Mouse (Mus musculus): ENCODE measurements at regions not wholly inside any gene's neighbourhood (a gene's known extent, or its start where the extent isn't known, plus 50 kb on each side); places are given as distances from the start of the nearest gene placed in this dataset.

GRCm38 (mm10) chr2:128352533-128352932 lies 226.7 kb downstream of the Bcl2l11 start:
- DNase-seq: no peak
- TF ChIP-seq POLR2A (IDR thresholded peaks at IDR 0.05; ENCODE audit: borderline replicate concordance, insufficient read depth, low read length): no peak
- no peak for TF ChIP-seq CTCF (IDR thresholded peaks at IDR 0.05; ENCODE audit: borderline replicate concordance, insufficient read depth, low read depth, low read length)
- H3K27ac ChIP-seq (ENCODE audit: insufficient read depth, low read length): no peak overlapping the region
- H3K4me3 ChIP-seq (replicated peaks; ENCODE audit: insufficient read depth, low read depth, low read length): no peak overlapping the region
- WGBS: 94% methylated on average over 1 of the region's 1 CpGs
- H3K4me1 ChIP-seq (ENCODE audit: control insufficient read depth, insufficient read depth, low read length): no peaks in the 10 kb centered on the region
- no peaks in the 10 kb centered on the region for H3K27me3 ChIP-seq (ENCODE audit: control insufficient read depth, insufficient read depth, low read length)

- Histone ChIP-seq H3K4me1 (ENCODE audit: control insufficient read depth, insufficient read depth, low read length) (no peaks in the 10 kb centered on the region), H3K27me3 (ENCODE audit: control insufficient read depth, insufficient read depth, low read length) (no peaks in the 10 kb centered on the region), H3K4me3 (replicated peaks; ENCODE audit: insufficient read depth, low read depth, low read length) (no peak overlapping the region), H3K27ac (ENCODE audit: insufficient read depth, low read length) (no peak overlapping the region)
- TF ChIP-seq POLR2A (IDR thresholded peaks at IDR 0.05; ENCODE audit: borderline replicate concordance, insufficient read depth, low read length) (no peak), CTCF (IDR thresholded peaks at IDR 0.05; ENCODE audit: borderline replicate concordance, insufficient read depth, low read depth, low read length) (no peak)
- WGBS: 69% methylated on average over 3 of the region's 3 CpGs
- DNase-seq: no peak
These were observed 227.6 kb downstream of the Bcl2l11 start for GRCm38 (mm10) chr2:128353457-128353856.

- Histone ChIP-seq H3K27me3 (ENCODE audit: control insufficient read depth, insufficient read depth, low read length) (no peaks in the 10 kb centered on the region), H3K4me1 (ENCODE audit: control insufficient read depth, insufficient read depth, low read length) (peaks cover 15% of the 10 kb centered on the region), H3K27ac (ENCODE audit: insufficient read depth, low read length) (no peak overlapping the region), H3K4me3 (replicated peaks; ENCODE audit: insufficient read depth, low read depth, low read length) (no peak overlapping the region)
- no peak for DNase-seq
- 64% methylated on average over 4 of the region's 4 CpGs for WGBS
- TF ChIP-seq CTCF (IDR thresholded peaks at IDR 0.05; ENCODE audit: borderline replicate concordance, insufficient read depth, low read depth, low read length): no peak
- no peak for TF ChIP-seq POLR2A (IDR thresholded peaks at IDR 0.05; ENCODE audit: borderline replicate concordance, insufficient read depth, low read length)
These were observed 230.5 kb downstream of the Bcl2l11 start for GRCm38 (mm10) chr2:128356326-128356725.

- TF ChIP-seq POLR2A (IDR thresholded peaks at IDR 0.05; ENCODE audit: borderline replicate concordance, insufficient read depth, low read length) (no peak), CTCF (IDR thresholded peaks at IDR 0.05; ENCODE audit: borderline replicate concordance, insufficient read depth, low read depth, low read length) (no peak)
- Histone ChIP-seq H3K4me1 (ENCODE audit: control insufficient read depth, insufficient read depth, low read length) (peaks cover 34% of the 10 kb centered on the region), H3K27me3 (ENCODE audit: control insufficient read depth, insufficient read depth, low read length) (no peaks in the 10 kb centered on the region), H3K4me3 (replicated peaks; ENCODE audit: insufficient read depth, low read depth, low read length) (no peak overlapping the region), H3K27ac (ENCODE audit: insufficient read depth, low read length) (no peak overlapping the region)
- DNase-seq: peak in 1 of 2 experiments; percentile 4
- WGBS: 93% methylated on average over 4 of the region's 4 CpGs
These were observed 231.9 kb upstream of the Spdye4c start for GRCm38 (mm10) chr2:128359106-128359505.

- 96% methylated on average over 5 of the region's 5 CpGs for WGBS
These were observed 230.5 kb upstream of the Spdye4c start for GRCm38 (mm10) chr2:128360517-128360916.

GRCm38 (mm10) chr2:128361436-128361835 lies 229.6 kb upstream of the Spdye4c start:
- no peaks in the 10 kb centered on the region for H3K27me3 ChIP-seq (ENCODE audit: control insufficient read depth, insufficient read depth, low read length)
- WGBS: 11% methylated on average over 1 of the region's 1 CpGs
- TF ChIP-seq CTCF (IDR thresholded peaks at IDR 0.05; ENCODE audit: borderline replicate concordance, insufficient read depth, low read depth, low read length) (no peak), POLR2A (IDR thresholded peaks at IDR 0.05; ENCODE audit: borderline replicate concordance, insufficient read depth, low read length) (no peak)

More at GRCm38 (mm10) chr2:128360517-128360916, 230.5 kb upstream of the Spdye4c start:
- no peak for DNase-seq
- Histone ChIP-seq H3K27me3 (ENCODE audit: control insufficient read depth, insufficient read depth, low read length) (no peaks in the 10 kb centered on the region), H3K4me3 (replicated peaks; ENCODE audit: insufficient read depth, low read depth, low read length) (no peak overlapping the region), H3K27ac (ENCODE audit: insufficient read depth, low read length) (no peak overlapping the region), H3K4me1 (ENCODE audit: control insufficient read depth, insufficient read depth, low read length) (peaks cover 40% of the 10 kb centered on the region)
- no peak for TF ChIP-seq POLR2A (IDR thresholded peaks at IDR 0.05; ENCODE audit: borderline replicate concordance, insufficient read depth, low read length)
- TF ChIP-seq CTCF (IDR thresholded peaks at IDR 0.05; ENCODE audit: borderline replicate concordance, insufficient read depth, low read depth, low read length): no peak

GRCm38 (mm10) chr2:128364161-128364560 lies 226.8 kb upstream of the Spdye4c start:
- H3K27ac ChIP-seq (ENCODE audit: insufficient read depth, low read length): no peak overlapping the region
- H3K27me3 ChIP-seq (ENCODE audit: control insufficient read depth, insufficient read depth, low read length): no peaks in the 10 kb centered on the region
- TF ChIP-seq CTCF (IDR thresholded peaks at IDR 0.05; ENCODE audit: borderline replicate concordance, insufficient read depth, low read depth, low read length): no peak
- TF ChIP-seq POLR2A (IDR thresholded peaks at IDR 0.05; ENCODE audit: borderline replicate concordance, insufficient read depth, low read length): no peak
- no peak for DNase-seq
- peaks cover 56% of the 10 kb centered on the region for H3K4me1 ChIP-seq (ENCODE audit: control insufficient read depth, insufficient read depth, low read length)
- WGBS: 94% methylated on average over 14 of the region's 14 CpGs
- no peak overlapping the region for H3K4me3 ChIP-seq (replicated peaks; ENCODE audit: insufficient read depth, low read depth, low read length)

More at GRCm38 (mm10) chr2:128361436-128361835, 229.6 kb upstream of the Spdye4c start:
- H3K4me1 ChIP-seq (ENCODE audit: control insufficient read depth, insufficient read depth, low read length): peaks cover 49% of the 10 kb centered on the region
- no peak overlapping the region for H3K4me3 ChIP-seq (replicated peaks; ENCODE audit: insufficient read depth, low read depth, low read length)
- peak; percentile 78 to 86 for DNase-seq
- H3K27ac ChIP-seq (ENCODE audit: insufficient read depth, low read length): peak overlapping the region; percentile 48; the same call in 1 of the 2 replicates

- TF ChIP-seq CTCF (IDR thresholded peaks at IDR 0.05; ENCODE audit: borderline replicate concordance, insufficient read depth, low read depth, low read length) (no peak), POLR2A (IDR thresholded peaks at IDR 0.05; ENCODE audit: borderline replicate concordance, insufficient read depth, low read length) (no peak)
- Histone ChIP-seq H3K27ac (ENCODE audit: insufficient read depth, low read length) (no peak overlapping the region), H3K27me3 (ENCODE audit: control insufficient read depth, insufficient read depth, low read length) (no peaks in the 10 kb centered on the region), H3K4me3 (replicated peaks; ENCODE audit: insufficient read depth, low read depth, low read length) (no peak overlapping the region), H3K4me1 (ENCODE audit: control insufficient read depth, insufficient read depth, low read length) (peaks cover 54% of the 10 kb centered on the region)
- 94% methylated on average over 3 of the region's 3 CpGs for WGBS
- no peak for DNase-seq
These were observed 226.0 kb upstream of the Spdye4c start for GRCm38 (mm10) chr2:128365004-128365403.

Data from cerebellum, adult 2 months (tissue).